Mouse (Mus musculus): ENCODE measurements around the gene Cmtm5.

- TF ChIP-seq POLR2A (IDR thresholded peaks at IDR 0.05; ENCODE audit: insufficient read depth, low read length) (no peak), CTCF (IDR thresholded peaks at IDR 0.05; ENCODE audit: low read depth, low read length) (no peak)
Observed at GRCm38 (mm10) chr14:54944939-54945338, 8.9 kb downstream of the Cmtm5 start.
